Mouse (Mus musculus): Measurements from ENCODE around the gene Chrna4.

Chrna4 gene

DNA sequence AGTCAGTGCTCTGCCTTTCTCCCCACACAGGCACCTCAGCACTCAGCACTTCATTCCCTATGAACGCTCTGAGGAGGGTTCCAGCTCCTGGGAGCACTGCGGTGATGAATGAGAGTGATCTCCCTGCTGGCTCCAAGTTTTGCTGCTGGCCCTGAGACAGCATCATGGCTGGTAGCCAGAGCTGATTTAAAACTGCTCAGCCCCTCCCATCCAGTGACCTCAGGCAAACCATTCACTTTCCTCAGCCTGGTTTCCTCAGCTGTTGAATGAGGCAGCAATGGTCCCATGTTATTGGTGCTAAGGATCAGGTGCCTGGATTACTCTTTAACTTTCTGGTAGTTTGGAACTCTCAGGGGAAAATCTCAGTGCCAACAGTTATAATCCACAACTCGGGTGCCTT, at the start of gene Chrna4:
Gene Chrna4 (minus strand): TSS at position 110 of the 400 bp plus-strand sequence.
- no peak for ATAC-seq (ENCODE audit: insufficient number of reproducible peaks, low FRiP score, low TSS enrichment)

DNA sequence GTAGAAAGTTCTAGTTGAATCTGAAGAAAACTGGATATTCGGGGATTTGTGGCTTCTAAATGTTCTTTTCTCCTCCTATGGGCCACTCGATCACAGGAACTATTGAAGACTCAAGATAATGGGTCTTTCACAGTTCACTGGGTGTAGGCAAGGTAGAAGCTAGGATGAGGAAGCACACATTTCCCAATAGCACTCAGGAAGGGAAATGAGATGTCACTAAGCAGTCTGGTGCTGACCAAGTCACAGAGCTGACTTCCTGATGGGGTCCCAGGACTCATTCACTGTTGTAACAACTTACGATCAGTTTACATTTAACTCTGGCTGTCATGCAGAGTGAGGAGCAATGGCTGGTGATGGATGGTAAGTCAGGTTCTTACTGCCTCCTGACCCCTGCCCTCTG, 46.8 kb upstream of the Chrna4 start:
- ATAC-seq (ENCODE audit: insufficient number of reproducible peaks, low FRiP score, low TSS enrichment): no peak

DNA sequence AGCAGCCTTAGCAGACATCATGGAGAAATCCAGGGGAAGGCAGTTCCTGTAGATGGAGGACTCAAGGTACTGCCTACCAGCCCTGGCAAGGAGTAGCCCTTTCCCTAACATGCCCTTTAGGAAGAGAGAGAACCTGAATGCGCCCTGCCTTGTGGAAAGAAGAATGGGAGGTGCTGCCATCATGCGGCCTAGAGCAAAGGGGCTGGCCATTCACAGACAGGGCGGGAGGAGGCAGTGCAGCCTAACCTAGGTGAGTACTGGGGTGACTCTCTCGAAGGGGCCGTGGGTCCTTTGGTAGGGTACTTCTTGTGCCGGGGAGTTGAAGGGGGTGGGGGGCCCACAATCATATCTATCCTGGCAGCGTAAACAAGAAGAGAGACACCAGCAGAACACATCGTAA, 41.7 kb upstream of the Chrna4 start:
- no peak for ATAC-seq (ENCODE audit: insufficient number of reproducible peaks, low FRiP score, low TSS enrichment)

DNA sequence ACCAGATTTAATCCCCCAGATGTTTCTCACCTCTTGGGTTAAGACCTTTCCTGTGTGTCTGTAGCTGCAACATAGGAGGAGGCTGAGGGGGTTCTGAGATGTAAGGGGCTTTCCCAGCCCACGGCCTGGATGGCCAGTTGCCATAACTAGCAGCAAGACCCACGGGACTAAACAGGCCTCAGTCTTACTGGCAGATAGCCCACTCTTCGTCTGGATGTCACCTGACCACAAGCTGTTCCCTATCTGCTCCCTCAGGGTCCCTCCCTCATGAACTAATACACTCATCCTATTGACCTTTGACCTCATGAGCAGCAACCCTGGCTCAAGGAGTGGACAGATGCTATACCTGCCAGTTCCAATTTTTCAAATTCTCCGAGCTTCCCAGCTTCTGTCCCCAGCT, 40.6 kb upstream of the Chrna4 start:
- ATAC-seq (ENCODE audit: insufficient number of reproducible peaks, low FRiP score, low TSS enrichment): no peak

DNA sequence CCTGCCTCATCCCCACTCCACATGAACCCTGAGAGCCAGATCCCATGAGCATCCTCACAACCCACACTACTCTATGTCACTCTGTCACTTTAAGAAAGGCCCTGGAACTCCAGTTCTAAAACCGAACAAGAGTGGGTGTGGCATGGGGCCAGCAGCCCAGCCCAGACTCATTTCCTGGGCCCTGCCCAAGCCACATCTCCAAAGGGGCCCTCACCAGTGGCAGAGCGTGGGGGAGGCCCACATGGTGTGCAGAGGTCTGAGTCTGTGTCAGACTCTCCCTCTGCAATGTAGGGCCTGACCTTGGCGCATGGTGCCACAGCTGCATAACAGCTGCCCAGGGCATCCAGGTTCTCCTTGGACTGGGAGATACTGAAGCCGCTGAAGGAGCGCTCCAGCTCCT, 37.5 kb upstream of the Chrna4 start:
- ATAC-seq (ENCODE audit: insufficient number of reproducible peaks, low FRiP score, low TSS enrichment): no peak

DNA sequence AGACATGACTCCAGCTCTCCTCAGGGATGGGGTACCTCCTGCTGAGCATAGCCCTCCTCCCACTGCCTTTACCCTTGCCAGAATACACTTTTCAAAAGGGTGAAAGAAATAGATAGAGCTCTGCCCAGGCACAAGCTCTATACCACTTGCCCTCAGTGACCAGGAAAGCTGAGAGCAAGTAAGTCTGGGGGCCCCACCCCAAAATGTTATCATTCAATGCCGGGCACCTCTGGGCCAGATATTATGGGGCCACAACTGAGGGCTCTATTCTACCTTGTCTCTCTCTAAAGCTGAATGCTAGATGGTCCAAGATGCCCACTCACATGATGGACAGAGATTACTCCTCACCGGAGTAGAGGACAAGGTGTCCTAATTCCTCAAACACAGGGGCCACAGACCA, 36.2 kb upstream of the Chrna4 start:
- no peak for ATAC-seq (ENCODE audit: insufficient number of reproducible peaks, low FRiP score, low TSS enrichment)

DNA sequence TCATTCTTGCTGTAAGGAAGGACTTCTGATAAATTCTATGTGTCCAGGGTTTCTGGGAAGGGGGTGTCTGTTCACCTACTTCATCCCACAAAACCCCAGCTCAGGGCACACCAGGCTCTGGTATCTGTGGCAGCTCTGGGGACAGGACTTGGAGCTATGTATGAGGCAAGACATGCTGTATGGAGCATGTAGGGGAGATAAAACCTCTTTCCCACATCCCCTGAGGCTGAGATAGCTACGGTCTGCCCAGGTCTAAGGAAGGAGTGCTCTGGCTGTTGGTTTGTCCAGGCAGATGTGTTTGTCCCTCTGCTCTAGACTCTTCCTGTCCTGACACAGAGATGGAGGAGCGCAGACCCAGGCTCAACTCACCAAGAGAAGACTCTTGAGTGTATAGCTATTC, 35.6 kb upstream of the Chrna4 start:
- no peak for ATAC-seq (ENCODE audit: insufficient number of reproducible peaks, low FRiP score, low TSS enrichment)

DNA sequence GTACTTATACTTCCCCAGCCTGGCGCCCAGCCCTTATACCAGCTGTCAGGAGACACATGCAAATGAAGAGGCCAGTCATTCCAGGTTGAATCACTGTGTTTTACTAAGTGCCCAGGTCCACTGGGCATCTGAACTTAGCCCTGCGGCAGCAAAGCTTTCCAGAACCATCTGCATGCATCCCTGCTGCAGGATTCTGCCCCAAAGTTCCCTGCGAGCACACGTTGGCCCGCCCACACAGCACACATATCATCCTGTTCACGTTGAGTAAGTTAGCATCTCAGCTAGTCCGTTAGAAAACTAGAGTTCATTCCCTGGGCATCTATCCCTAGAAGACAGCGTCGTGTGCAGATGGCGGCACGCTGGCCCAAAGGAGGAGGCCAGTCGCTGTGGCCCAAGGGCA, 32.2 kb upstream of the Chrna4 start:
- ATAC-seq (ENCODE audit: insufficient number of reproducible peaks, low FRiP score, low TSS enrichment): no peak

DNA sequence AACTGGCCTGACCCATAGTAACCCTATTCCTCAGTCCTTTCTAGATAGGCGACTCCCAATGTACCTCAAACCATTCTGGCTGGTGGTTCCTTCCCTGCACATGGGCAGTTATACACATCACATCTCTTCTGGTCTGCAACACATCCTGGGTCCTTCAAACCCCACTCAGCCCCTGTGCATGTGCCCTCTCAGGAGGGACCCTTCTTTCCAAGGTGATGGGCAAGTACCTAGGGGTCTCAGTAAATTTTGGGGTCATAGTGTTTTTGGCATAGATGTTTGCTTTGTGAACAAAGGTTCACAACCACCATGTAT, 29.0 kb upstream of the Chrna4 start:
- ATAC-seq (ENCODE audit: insufficient number of reproducible peaks, low FRiP score, low TSS enrichment): no peak

DNA sequence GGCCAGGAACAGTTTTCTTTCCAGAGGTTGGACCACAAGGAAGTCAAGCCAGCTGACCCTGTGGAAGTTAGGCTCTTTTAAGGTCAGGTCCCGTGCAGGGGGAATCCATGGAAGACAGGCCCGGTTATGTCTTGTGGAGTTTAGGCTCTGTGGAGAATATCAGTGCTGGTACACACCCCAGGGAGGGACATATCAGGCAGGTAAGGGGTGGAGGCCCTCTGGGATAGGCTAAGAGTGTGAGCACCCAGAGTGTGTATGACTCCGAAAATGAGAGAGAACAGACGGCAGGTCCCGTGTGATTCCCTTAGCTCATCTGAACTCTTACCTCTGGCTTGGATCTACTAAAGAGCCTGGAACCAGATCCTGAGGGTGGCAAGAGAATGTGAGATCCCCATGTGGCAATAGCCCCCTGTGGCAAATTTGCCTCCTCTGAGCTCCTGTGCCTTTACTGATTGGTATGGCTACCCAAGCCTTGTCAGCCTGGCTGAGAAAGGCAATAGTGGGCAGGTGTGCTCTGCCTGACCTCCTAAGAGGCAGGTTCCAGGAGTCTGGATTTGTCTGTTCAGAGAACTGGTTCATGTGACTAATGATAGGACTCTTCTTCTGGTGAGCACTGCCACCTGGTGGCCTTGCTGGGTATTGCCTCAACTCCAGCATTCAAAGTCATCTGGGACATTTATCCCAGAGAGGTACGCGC, 28.5 kb upstream of the Chrna4 start:
- ATAC-seq (ENCODE audit: insufficient number of reproducible peaks, low FRiP score, low TSS enrichment): peak; percentile 62

DNA sequence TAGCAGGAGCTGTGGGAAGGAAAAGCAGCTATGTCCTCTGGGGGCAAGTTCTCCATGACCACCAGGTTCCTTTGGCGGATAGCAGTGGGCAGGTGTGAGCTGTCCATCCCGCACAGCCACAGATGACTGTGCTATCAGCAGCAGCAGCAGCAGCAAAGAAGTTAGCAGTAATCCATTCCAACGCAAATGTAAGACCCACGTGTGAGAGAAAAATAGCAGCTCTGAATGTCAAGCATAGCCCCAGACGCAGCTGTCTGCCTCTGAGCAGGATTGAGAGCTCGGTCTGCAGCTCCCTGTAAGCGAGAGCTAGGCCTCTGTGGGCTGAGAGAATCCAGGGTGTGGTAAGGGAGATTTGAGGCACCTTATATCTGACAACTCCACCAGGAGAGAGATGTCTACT, 26.8 kb upstream of the Chrna4 start:
- no peak for ATAC-seq (ENCODE audit: insufficient number of reproducible peaks, low FRiP score, low TSS enrichment)

DNA sequence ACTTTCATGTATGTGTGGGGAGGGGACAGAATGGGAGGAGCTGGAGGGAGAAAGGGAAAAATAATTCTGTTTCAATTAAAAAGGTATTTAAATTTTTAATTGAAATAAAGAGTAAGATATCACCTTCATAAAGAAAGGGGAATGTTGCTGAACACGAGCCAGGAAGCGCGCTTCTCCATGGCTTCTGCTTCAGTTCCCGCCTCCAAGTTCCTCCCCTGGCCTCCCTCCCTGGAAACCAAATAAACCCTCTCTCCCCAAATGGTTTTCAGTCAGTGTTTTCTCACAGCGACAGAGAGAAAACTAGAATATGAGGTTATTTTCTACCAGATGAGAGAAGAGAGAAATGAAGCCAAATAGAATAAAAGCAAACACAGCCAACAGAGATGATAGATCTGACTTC, 25.2 kb upstream of the Chrna4 start:
- ATAC-seq (ENCODE audit: insufficient number of reproducible peaks, low FRiP score, low TSS enrichment): no peak

DNA sequence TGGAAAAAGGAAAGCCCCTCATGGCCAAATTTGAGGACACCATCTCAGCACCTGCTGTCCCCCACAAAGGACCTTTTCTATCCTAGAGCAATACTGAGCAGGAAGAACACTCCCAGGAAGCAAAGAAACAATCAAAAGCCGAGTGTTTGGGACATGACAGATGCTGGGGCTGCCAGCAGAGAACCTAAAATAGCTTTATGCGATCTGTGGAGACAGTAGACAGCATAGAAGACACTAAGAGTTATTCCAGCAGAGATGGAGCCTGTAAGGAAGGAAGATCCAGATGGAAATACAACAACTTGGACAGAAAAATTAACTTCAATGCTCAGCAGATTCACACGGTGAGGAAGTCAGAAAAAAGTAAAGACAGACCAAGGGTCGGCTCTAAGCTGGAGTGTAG, 22.5 kb upstream of the Chrna4 start:
- no peak for ATAC-seq (ENCODE audit: insufficient number of reproducible peaks, low FRiP score, low TSS enrichment)

DNA sequence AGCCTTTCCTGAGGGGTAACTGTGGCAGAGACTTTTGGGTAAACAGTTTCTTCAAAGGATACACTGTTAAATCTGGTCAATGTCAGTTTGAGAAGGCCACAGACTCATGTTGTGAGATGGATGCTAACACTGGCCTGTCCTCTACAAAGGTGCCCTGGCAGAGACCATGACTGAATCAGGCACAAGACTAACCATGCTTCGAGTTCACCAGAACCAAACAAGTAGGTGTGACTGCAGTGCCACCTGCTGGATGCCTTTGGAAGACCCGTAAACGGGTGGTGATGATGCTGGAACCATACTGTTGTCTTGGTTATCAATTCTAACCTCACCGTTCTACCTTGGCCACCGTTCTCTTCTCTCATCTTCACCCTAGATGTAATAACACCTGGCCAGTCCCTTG, 16.8 kb upstream of the Chrna4 start:
- peak; percentile 70; the same call in 1 of the 2 replicates for ATAC-seq (ENCODE audit: insufficient number of reproducible peaks, low FRiP score, low TSS enrichment)

DNA sequence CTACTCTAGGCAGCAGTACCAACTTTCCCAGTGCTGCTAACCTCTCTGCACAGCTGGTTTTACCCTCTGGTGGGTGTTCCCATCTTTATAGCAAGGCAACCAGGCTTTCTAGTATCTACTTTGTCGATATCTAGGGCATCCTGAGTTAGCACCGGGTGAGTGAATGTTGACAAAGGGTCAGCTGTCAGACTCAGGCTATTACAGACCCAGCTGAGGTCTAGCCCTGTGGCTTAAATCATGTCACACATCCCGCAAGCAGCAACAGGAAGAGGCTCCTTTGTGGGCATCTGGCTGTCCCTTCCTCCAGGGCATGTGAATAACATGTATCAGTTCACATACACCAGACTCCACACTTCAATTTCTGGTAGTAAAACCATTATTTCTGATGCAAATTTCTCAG, 14.8 kb upstream of the Chrna4 start:
- no peak for ATAC-seq (ENCODE audit: insufficient number of reproducible peaks, low FRiP score, low TSS enrichment)

DNA sequence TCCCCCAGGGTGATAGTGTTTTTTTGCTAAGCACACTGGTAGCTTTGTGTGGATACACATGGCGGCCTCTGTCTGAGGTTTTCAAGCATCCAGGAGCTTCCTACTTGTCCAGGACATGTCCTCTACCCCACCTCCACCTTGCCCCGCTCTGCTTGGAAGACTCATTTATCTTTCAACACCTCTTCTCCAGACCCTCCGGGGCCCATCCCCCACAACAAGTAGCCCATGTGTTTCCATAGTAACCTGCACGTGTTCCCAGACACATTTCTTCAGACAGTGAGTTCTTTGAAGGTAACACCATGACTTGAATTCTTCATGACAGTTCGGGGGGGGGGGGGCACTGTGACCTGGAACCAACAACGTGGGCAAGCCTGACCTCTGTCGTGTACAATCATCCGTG, 14.0 kb upstream of the Chrna4 start:
- ATAC-seq (ENCODE audit: insufficient number of reproducible peaks, low FRiP score, low TSS enrichment): no peak

DNA sequence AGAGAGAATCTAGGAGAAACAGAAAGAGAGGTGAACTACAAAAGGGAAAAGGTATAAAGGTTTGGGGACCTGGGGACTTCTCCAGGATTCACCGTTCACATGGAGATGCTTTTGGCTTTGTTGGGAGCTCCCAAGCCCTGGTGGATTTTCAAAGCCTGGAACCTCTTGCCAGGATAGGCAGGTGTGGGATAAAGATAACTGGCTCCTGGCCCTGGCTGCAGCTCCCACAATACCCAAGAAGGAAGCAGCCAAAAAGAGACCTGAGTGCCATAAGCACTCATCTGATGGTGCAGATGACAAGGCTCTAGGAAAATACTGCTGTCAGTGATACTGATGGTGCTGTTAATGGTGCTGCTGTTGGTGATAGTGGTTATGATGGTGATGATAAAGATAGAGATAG, 8.8 kb upstream of the Chrna4 start:
- ATAC-seq (ENCODE audit: insufficient number of reproducible peaks, low FRiP score, low TSS enrichment): peak; percentile 72; the same call in 1 of the 2 replicates

DNA sequence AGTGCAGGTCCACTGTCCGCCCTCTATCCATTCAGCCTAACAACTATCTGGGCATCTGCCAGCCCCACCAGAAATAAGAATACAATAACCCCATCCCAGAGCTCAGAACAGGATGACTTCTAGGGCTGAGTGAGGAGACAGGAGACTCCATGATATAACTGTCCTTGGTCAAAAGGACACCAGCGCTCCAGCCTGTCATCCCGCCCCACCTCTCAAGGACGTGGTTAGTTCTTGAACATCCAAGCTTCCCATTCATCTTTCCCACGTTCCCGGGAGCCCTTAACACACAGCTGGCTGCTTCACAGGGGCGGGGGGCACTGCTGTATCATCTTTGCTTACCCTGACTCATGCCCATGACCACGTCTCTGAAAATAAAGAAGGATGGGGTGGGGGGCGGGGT, 5.6 kb upstream of the Chrna4 start:
- no peak for ATAC-seq (ENCODE audit: insufficient number of reproducible peaks, low FRiP score, low TSS enrichment)

DNA sequence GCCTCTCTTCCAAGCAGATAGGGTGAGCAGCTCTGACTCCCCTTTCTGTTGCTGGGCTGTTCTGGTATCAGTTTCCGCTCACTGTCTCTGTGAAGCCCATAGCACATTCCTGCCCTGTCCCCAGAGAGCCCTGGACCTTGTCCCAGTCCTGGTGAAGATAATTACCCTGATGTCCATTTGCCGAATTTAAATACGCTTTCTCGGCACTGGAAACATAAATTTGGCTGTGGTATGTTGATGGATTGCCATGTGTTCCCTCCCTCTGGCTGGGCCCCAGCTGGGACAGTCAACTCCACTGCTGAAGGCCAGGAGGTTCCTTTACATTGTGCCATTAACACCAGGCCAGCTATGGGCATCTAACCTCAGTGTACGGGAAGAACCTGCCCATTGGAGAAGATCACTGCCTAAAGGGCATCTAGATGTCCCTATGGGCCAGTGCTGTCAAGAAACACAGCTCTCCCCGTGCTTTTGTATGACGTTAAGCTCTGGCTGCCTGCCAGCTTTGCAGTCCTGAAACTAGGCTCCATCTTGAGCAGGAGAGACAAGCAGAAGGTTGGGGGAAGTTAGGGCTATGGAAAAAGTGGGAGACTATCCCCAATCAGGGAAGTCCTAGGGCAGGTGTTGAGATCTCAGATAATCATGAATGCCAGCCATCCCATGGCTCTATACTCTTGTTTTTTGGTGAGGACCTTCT, 5.1 kb upstream of the Chrna4 start:
- ATAC-seq (ENCODE audit: insufficient number of reproducible peaks, low FRiP score, low TSS enrichment): peak; percentile 31; the same call in 1 of the 2 replicates

DNA sequence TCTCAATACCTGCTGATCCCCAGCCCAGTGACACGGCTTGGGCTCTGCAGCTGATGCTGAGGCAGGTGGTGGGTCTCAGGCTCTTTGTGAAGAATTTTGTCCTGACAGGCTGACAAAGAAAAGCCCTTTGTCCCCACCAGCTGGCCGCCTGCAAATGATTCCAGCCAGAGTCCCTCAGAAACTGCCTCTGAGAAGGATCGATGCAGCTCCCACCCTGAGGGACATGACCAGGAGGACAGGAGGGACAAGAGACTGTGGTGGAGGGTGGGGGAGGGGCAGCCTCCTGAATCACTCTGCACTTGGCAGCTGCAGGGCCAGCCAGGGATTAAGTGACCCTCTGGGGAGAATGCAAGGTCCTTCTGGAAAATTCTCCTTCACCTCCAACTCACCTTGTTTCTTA, 655 bp upstream of the Chrna4 start:
- ATAC-seq (ENCODE audit: insufficient number of reproducible peaks, low FRiP score, low TSS enrichment): no peak

DNA sequence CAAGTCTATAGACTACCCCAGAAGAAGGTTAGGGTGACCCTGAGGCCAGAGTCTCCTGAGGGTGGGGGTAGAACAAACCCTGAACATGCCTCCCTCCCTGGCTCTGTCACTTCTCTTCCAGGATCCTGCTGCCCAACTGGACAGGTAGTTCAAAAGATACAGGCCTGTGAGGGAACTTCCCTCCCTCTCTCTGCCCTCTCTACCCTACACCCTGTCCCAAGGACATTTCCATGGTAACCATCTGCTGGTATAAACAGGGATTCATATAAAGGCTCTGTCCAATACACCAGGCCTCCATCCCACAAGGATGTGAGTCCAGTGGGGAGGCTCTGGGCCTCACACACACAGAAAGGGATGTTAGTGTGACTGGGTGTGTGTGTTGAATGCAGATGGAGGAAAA, 970 bp downstream of the Chrna4 start:
- ATAC-seq (ENCODE audit: insufficient number of reproducible peaks, low FRiP score, low TSS enrichment): no peak

DNA sequence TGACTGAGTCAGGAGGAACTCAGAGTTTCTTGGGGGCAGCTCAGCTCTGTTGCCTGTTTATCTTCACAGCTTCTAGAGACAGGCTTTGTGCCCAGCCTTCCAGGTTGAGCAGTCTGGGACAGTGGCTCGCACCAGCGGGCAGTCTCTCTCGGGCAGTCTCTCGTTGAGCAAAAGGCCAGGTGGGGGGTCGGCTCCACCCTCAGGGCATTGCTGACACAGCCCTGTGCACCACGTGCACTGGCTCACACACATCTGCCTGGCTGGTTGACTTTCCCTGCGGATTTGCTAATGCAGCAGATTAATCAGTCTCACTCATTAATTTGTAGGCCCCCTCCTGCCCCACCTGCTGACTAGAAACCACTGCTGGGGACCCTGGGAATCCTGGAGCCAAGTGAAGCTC, 1.4 kb downstream of the Chrna4 start:
- no peak for ATAC-seq (ENCODE audit: insufficient number of reproducible peaks, low FRiP score, low TSS enrichment)

DNA sequence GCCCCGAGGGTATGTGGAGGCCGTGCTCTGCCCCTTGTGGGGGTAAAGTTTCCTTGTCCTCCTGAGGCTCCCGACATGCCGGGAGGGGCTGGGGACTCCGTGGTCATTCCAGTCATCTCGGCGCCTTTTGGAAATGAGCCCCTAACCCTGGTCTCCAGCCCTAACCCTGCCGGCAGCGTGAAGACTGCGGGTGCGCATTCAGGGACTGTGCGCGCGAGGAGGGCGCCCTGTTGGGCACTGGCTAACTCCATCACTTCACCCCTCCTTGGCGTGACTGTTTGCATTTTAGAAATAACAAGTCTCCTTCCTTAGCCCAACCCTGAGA, 4.0 kb downstream of the Chrna4 start:
- no peak for ATAC-seq (ENCODE audit: insufficient number of reproducible peaks, low FRiP score, low TSS enrichment)
